Mouse (Mus musculus): ENCODE measurements around the gene Nod1. TPM values are rescaled to one million over a fixed set of nuclear protein-coding genes. Genes with fewer than 3 reads are reported as not detected.

The Nod1 gene
- total and polyA plus RNA-seq, 2 experiments from 2014 or later: 1.7 to 4.8 TPM

- DNase-seq (ENCODE audit: low spot score) (no peak), ATAC-seq (no peak)
- no peak overlapping the region for H3K27ac ChIP-seq
- no peak overlapping the region for H3K4me2 ChIP-seq (ENCODE audit: low read depth, low read length)
- H3K9ac ChIP-seq (replicated peaks; ENCODE audit: low read length): no peak overlapping the region
- no peaks in the 10 kb centered on the region for H3K36me3 ChIP-seq (ENCODE audit: insufficient read depth, low read length)
- H3K27me3 ChIP-seq (ENCODE audit: insufficient read depth, low read length): no peaks in the 10 kb centered on the region
- H3K9me3 ChIP-seq (ENCODE audit: low read length): no peaks in the 10 kb centered on the region
- no peaks in the 10 kb centered on the region for H3K4me1 ChIP-seq (ENCODE audit: insufficient read depth, low read length)
- H3K4me3 ChIP-seq (ENCODE audit: low read length): no peak overlapping the region
- WGBS: 94% methylated on average over 8 of the region's 8 CpGs
- no peak for TF ChIP-seq CTCF (IDR thresholded peaks at IDR 0.05; ENCODE audit: low read depth)
Observed at GRCm38 (mm10) chr6:54984096-54984495, 11.7 kb upstream of the Nod1 start.

GRCm38 (mm10) chr6:54983526-54984050 is 11.2 kb upstream of the Nod1 start:
- no peaks in the 10 kb centered on the region for H3K4me1 ChIP-seq (ENCODE audit: insufficient read depth, low read length)
- TF ChIP-seq CTCF (IDR thresholded peaks at IDR 0.05; ENCODE audit: low read depth): no peak
- H3K27ac ChIP-seq: no peak overlapping the region
- no peak overlapping the region for H3K9ac ChIP-seq (replicated peaks; ENCODE audit: low read length)
- DNase-seq (ENCODE audit: low spot score) (no peak), ATAC-seq (no peak)
- no peaks in the 10 kb centered on the region for H3K36me3 ChIP-seq (ENCODE audit: insufficient read depth, low read length)
- H3K27me3 ChIP-seq (ENCODE audit: insufficient read depth, low read length): no peaks in the 10 kb centered on the region
- no peak overlapping the region for H3K4me2 ChIP-seq (ENCODE audit: low read depth, low read length)
- WGBS: 91% methylated on average over 4 of the region's 4 CpGs
- H3K4me3 ChIP-seq (ENCODE audit: low read length): no peak overlapping the region
- H3K9me3 ChIP-seq (ENCODE audit: low read length): no peaks in the 10 kb centered on the region

GRCm38 (mm10) chr6:54979426-54979825 is 7.0 kb upstream of the Nod1 start:
- ATAC-seq (no peak), DNase-seq (ENCODE audit: low spot score) (no peak)
- 98% methylated on average over 6 of the region's 6 CpGs for WGBS

GRCm38 (mm10) chr6:54975616-54976015 is 3.2 kb upstream of the Nod1 start:
- no peak overlapping the region for H3K4me2 ChIP-seq (ENCODE audit: low read depth, low read length)
- no peaks in the 10 kb centered on the region for H3K4me1 ChIP-seq (ENCODE audit: insufficient read depth, low read length)
- H3K4me3 ChIP-seq (ENCODE audit: low read length): no peak overlapping the region
- no peak for ATAC-seq
- H3K27me3 ChIP-seq (ENCODE audit: insufficient read depth, low read length): no peaks in the 10 kb centered on the region
- H3K27ac ChIP-seq: no peak overlapping the region
- H3K36me3 ChIP-seq (ENCODE audit: insufficient read depth, low read length): no peaks in the 10 kb centered on the region
- WGBS: 67% methylated on average over 1 of the region's 1 CpGs
- no peaks in the 10 kb centered on the region for H3K9me3 ChIP-seq (ENCODE audit: low read length)
- TF ChIP-seq CTCF (IDR thresholded peaks at IDR 0.05; ENCODE audit: low read depth): no peak
- H3K9ac ChIP-seq (replicated peaks; ENCODE audit: low read length): no peak overlapping the region
- DNase-seq (ENCODE audit: low spot score): no peak

More at GRCm38 (mm10) chr6:54979426-54979825, 7.0 kb upstream of the Nod1 start:
- no peaks in the 10 kb centered on the region for H3K4me1 ChIP-seq (ENCODE audit: insufficient read depth, low read length)
- no peak overlapping the region for H3K4me2 ChIP-seq (ENCODE audit: low read depth, low read length)
- TF ChIP-seq CTCF (IDR thresholded peaks at IDR 0.05; ENCODE audit: low read depth): no peak
- no peak overlapping the region for H3K4me3 ChIP-seq (ENCODE audit: low read length)
- H3K9ac ChIP-seq (replicated peaks; ENCODE audit: low read length): no peak overlapping the region
- H3K36me3 ChIP-seq (ENCODE audit: insufficient read depth, low read length): no peaks in the 10 kb centered on the region
- no peaks in the 10 kb centered on the region for H3K9me3 ChIP-seq (ENCODE audit: low read length)
- no peak overlapping the region for H3K27ac ChIP-seq
- no peaks in the 10 kb centered on the region for H3K27me3 ChIP-seq (ENCODE audit: insufficient read depth, low read length)

GRCm38 (mm10) chr6:54974501-54974900 is 2.1 kb upstream of the Nod1 start:
- TF ChIP-seq CTCF (IDR thresholded peaks at IDR 0.05; ENCODE audit: low read depth): peak; percentile 53
- no peak overlapping the region for H3K27ac ChIP-seq
- no peak overlapping the region for H3K4me3 ChIP-seq (ENCODE audit: low read length)
- H3K36me3 ChIP-seq (ENCODE audit: insufficient read depth, low read length): no peaks in the 10 kb centered on the region
- H3K9me3 ChIP-seq (ENCODE audit: low read length): no peaks in the 10 kb centered on the region
- 63% methylated on average over 5 of the region's 5 CpGs for WGBS
- ATAC-seq (peak; percentile 42; the same call in 1 of the 2 replicates), DNase-seq (ENCODE audit: low spot score) (no peak)
- no peak overlapping the region for H3K9ac ChIP-seq (replicated peaks; ENCODE audit: low read length)
- H3K4me1 ChIP-seq (ENCODE audit: insufficient read depth, low read length): no peaks in the 10 kb centered on the region
- H3K4me2 ChIP-seq (ENCODE audit: low read depth, low read length): no peak overlapping the region
- H3K27me3 ChIP-seq (ENCODE audit: insufficient read depth, low read length): no peaks in the 10 kb centered on the region

GRCm38 (mm10) chr6:54972929-54973211 is 458 bp upstream of the Nod1 start:
- H3K36me3 ChIP-seq (ENCODE audit: insufficient read depth, low read length): no peaks in the 10 kb centered on the region
- no peak overlapping the region for H3K27ac ChIP-seq
- ATAC-seq: no peak
- H3K27me3 ChIP-seq (ENCODE audit: insufficient read depth, low read length): no peaks in the 10 kb centered on the region
- H3K4me1 ChIP-seq (ENCODE audit: insufficient read depth, low read length): no peaks in the 10 kb centered on the region
- 4% methylated on average over 5 of the region's 5 CpGs for WGBS
- TF ChIP-seq CTCF (IDR thresholded peaks at IDR 0.05; ENCODE audit: low read depth): no peak
- peak overlapping the region; percentile 63 for H3K4me3 ChIP-seq (ENCODE audit: low read length)
- H3K9ac ChIP-seq (replicated peaks; ENCODE audit: low read length): 0 out of 2 replicates have a peak overlapping the region, but pooled peaks have one; percentile 63
- H3K4me2 ChIP-seq (ENCODE audit: low read depth, low read length): peak overlapping the region; percentile 92
- no peaks in the 10 kb centered on the region for H3K9me3 ChIP-seq (ENCODE audit: low read length)
- peak; percentile 42 for DNase-seq (ENCODE audit: low spot score)

GRCm38 (mm10) chr6:54971731-54972110 is 691 bp downstream of the Nod1 start:
- Histone ChIP-seq H3K9ac (replicated peaks; ENCODE audit: low read length) (peak overlapping the region; percentile 63), H3K4me2 (ENCODE audit: low read depth, low read length) (peak overlapping the region; percentile 92), H3K4me3 (ENCODE audit: low read length) (peak overlapping the region; percentile 63), H3K27ac (peak overlapping the region; percentile 62), H3K9me3 (ENCODE audit: low read length) (no peaks in the 10 kb centered on the region), H3K4me1 (ENCODE audit: insufficient read depth, low read length) (no peaks in the 10 kb centered on the region), H3K27me3 (ENCODE audit: insufficient read depth, low read length) (no peaks in the 10 kb centered on the region), H3K36me3 (ENCODE audit: insufficient read depth, low read length) (no peaks in the 10 kb centered on the region)
- ATAC-seq (no peak), DNase-seq (ENCODE audit: low spot score) (no peak)
- WGBS: 15% methylated on average over 8 of the region's 8 CpGs
- no peak for TF ChIP-seq CTCF (IDR thresholded peaks at IDR 0.05; ENCODE audit: low read depth)

Data from hindbrain, postnatal 0 days (tissue).